Mouse (Mus musculus) midbrain, embryonic 13.5 days (tissue): ENCODE results near the gene Mrpl43. TPM values are rescaled to one million over a fixed set of nuclear protein-coding genes. Genes with fewer than 3 reads are reported as not detected.
A peak's percentile ranks its signal among the peaks of the same experiment; 100 is the strongest.

Experiments used
- ATAC-seq: fragments of 200-750 bp; cut with Nextera tagmentation; 2 replicates; pipeline ENCODE4 v1.8.0; 2017; ENCODE audit warnings: mild to moderate bottlenecking, moderate TSS enrichment, moderate library complexity
- H3K27ac ChIP-seq: fragments of 300-500 bp; sonication (generic); 2 replicates; pipeline ENCODE4 v1.5.1; 2015; ENCODE audit warnings: inconsistent platforms, mild to moderate bottlenecking, moderate library complexity
- H3K27me3 ChIP-seq: fragments of 300-500 bp; sonication (generic); 2 replicates; pipeline ENCODE4 v1.6.1; 2015; ENCODE audit warnings: mild to moderate bottlenecking, inconsistent platforms
- H3K36me3 ChIP-seq: fragments of 300-500 bp; sonication (generic); 2 replicates; pipeline ENCODE4 v1.6.1; 2015; ENCODE audit warnings: mild to moderate bottlenecking, inconsistent platforms
- H3K4me1 ChIP-seq: fragments of 300-500 bp; sonication (generic); replicated peaks from 2 replicates; pipeline ENCODE4 v1.6.1; 2015; ENCODE audit warnings: inconsistent platforms
- H3K4me2 ChIP-seq: fragments of 300-500 bp; sonication (generic); replicated peaks from 2 replicates; pipeline ENCODE4 v1.6.1; 2015; ENCODE audit warnings: moderate library complexity, mild to moderate bottlenecking, inconsistent platforms
- H3K4me3 ChIP-seq: fragments of 300-500 bp; sonication (generic); replicated peaks from 2 replicates; pipeline ENCODE4 v1.5.1; 2015; ENCODE audit warnings: mild to moderate bottlenecking, inconsistent platforms
- H3K9ac ChIP-seq: fragments of 300-500 bp; sonication (generic); replicated peaks from 2 replicates; pipeline ENCODE4 v1.6.1; 2015; ENCODE audit warnings: mild to moderate bottlenecking, inconsistent platforms
- H3K9me3 ChIP-seq: fragments of 300-500 bp; sonication (generic); 2 replicates; pipeline ENCODE4 v1.6.1; 2016; ENCODE audit warnings: mild to moderate bottlenecking, inconsistent platforms
- WGBS: fragments of 180-500 bp; shearing (Covaris S2); methylation state at CpG from one replicate; pipeline ENCODE4 v1.1.7; 2015; 5-methylcytosine and 5-hydroxymethylcytosine counted together
- polyA plus RNA-seq: library from polyadenylated mRNA; unstranded; fragments of >200 nt; fragmentation: Nextera tagmentation; extraction: Ambion mirVana; gene quantifications from 2 replicates; pipeline ENCODE4 v1.2.1, GENCODE M21; 2015

Mrpl43 gene
- polyA plus RNA-seq, 1 experiment from 2014 or later = 91.5 TPM

DNA sequence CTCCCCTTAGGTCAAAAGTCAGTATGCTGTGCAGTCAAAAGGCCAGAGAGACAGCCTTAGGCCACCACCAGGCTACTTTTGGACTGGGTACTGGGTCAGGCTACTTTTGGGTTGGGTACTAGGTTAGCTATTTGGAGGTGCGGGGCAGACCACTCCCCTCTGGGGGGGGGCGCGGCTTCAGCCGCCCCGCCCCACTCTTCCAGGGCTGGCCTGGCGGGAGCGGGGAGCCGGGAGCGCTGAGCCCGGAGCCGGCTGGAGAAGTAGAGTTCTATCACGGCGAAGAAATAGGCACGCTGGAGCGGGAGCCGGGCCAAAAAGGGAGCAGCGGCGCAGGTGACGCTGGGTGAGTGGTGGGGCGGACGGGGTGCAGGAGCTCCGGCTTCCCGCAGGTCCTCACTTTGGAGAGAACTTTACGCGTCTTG lies 8.8 kb upstream of the Mrpl43 start:
- WGBS = under 1% methylated on average over 25 of the region's 25 CpGs
- Histone ChIP-seq H3K4me2 (peak overlapping the region; percentile 78), H3K9me3 (no peaks in the 10 kb centered on the region), H3K4me1 (peaks cover 58% of the 10 kb centered on the region), H3K36me3 (peaks cover 20% of the 10 kb centered on the region), H3K27me3 (no peaks in the 10 kb centered on the region), H3K27ac (peak overlapping the region; percentile 97), H3K4me3 (peak overlapping the region; percentile 59), H3K9ac (peak overlapping the region; percentile 54)
- no peak for ATAC-seq

DNA sequence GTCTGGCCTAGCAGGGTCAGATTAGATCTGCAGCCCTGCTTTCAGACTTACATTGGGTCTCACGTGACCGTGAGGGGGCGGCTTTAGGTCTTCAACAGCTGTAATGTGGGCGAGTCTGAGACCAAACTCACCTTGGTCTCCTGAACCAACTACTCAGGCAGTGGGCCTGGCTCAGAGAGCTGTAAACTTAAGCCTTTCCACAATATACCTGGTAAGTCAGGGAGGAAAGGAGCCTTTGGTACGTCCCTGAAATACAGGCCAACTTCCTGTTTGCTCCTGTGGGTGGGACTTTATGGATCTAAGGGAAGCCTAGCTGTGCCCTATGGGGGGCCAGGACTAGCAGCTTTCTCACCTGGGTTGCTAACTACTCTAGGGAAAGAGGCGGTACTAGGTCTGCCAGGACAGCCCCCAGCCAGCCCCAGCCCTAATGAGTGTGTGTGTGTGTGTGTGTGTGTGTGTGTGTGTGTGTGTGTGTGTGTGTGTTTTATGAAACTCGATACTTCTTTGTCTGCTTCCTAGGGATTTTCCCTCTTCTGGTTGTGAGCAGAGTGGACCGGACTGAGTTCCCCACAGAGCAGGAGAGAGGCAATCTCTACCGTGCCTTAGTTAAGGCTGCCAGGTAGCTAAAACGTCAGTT lies 8.2 kb upstream of the Mrpl43 start, which contains the start of gene Lzts2:
Lzts2 (plus strand) TSS at position 80 of the 637 bp plus-strand sequence.
- H3K4me1 ChIP-seq = peaks cover 53% of the 10 kb centered on the region
- peak within 1 kb of the TSS; percentile 59 for H3K4me3 ChIP-seq
- H3K4me2 ChIP-seq = peak within 1 kb of the TSS; percentile 78
- H3K9ac ChIP-seq = peak within 1 kb of the TSS; percentile 54
- peaks cover 23% of the 10 kb centered on the region for H3K36me3 ChIP-seq
- ATAC-seq = no peak
- no peaks in the 10 kb centered on the region for H3K9me3 ChIP-seq
- no peaks in the 10 kb centered on the region for H3K27me3 ChIP-seq
- WGBS = 17% methylated on average over 10 of the region's 10 CpGs
- H3K27ac ChIP-seq = peak within 1 kb of the TSS; percentile 97

DNA sequence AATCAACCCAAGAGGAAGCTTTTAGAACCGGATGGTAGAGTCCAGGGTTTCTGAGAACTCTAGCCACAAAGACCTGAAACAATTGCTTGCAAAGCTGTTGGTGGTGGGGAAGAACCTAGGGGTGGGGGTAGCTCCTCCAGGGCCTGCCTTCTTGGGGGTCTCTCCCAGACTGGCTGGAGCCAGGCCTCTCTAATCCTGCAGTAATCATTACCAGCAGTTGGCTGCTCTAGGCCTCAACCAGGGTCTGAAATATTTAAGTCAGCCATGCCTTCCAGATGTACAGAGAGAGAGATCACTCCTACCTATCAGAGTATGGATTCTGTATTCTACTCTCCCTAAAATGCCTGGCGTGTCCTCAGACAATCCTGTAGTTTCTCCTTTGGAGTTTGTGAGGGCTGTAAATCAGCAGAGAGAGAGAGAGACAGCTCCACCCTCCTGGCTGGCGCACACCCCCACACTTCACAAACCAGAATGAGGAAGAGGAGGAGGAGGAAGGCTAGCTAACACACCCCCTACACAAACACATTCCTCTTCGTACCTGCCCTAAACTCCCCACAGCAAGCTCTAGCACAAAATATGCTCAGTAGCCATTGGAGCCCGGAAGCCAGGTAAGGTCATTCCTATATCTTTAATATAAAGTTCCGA lies 7.5 kb upstream of the Mrpl43 start:
- no peaks in the 10 kb centered on the region for H3K27me3 ChIP-seq
- ATAC-seq = no peak
- WGBS = 73% methylated on average over 6 of the region's 6 CpGs

DNA sequence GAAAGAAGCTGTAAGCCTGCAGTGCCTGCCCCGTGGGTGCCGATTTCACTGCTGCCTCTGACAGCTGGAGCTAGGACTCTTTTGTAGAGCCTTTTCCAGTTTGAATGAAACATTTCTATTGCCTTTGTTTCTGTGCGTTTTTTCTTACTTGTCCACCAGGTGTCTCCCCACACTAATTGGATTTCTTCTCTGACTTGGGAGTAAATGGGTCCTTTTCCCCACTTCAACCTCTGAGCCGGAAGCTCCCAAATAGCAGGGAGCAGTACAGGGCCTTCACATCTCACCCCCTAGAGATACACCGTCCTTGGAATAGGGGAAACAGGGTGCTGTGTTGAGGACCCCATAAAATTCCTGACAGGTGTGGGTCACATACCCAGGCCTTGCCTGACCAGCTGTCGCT lies 6.4 kb upstream of the Mrpl43 start:
- H3K4me1 ChIP-seq = peaks cover 53% of the 10 kb centered on the region
- ATAC-seq = no peak
- no peaks in the 10 kb centered on the region for H3K27me3 ChIP-seq
- H3K9ac ChIP-seq = no peak overlapping the region; the same call in 1 of the 2 replicates
- WGBS = 34% methylated on average over 6 of the region's 6 CpGs
- no peak overlapping the region for H3K4me3 ChIP-seq
- no peak overlapping the region for H3K4me2 ChIP-seq
- peak overlapping the region; percentile 72 for H3K27ac ChIP-seq
- peaks cover 31% of the 10 kb centered on the region for H3K36me3 ChIP-seq
- H3K9me3 ChIP-seq = no peaks in the 10 kb centered on the region

More for the DNA sequence above, 7.5 kb upstream of the Mrpl43 start:
- Histone ChIP-seq H3K4me2 (no peak overlapping the region), H3K9me3 (no peaks in the 10 kb centered on the region), H3K4me3 (no peak overlapping the region), H3K9ac (no peak overlapping the region), H3K4me1 (peaks cover 46% of the 10 kb centered on the region), H3K36me3 (peaks cover 25% of the 10 kb centered on the region), H3K27ac (no peak overlapping the region)

DNA sequence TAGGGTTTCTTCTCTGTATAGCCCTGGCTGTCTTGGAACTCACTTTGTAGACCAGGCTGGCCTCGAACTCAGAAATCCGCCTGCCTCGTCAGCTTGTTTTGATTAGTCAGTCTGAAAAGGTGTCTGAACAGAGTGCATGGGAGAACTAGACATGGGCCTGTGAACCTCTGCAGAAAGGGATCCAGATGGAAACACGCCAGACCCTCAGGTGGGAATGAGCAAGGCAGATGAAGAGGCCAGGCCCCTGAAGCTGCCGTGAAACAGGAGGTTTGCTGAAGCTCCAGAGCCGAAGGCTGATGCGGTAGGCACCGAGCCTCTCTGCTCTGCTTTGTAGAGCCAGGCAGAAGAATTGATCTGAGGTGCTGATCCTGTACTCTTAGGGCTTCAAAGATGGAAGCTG lies 6.0 kb upstream of the Mrpl43 start:
- Histone ChIP-seq H3K9me3 (no peaks in the 10 kb centered on the region), H3K9ac (no peak overlapping the region; the same call in 1 of the 2 replicates), H3K27ac (peak overlapping the region; percentile 72), H3K4me2 (no peak overlapping the region), H3K36me3 (peaks cover 31% of the 10 kb centered on the region), H3K27me3 (no peaks in the 10 kb centered on the region), H3K4me3 (no peak overlapping the region), H3K4me1 (peaks cover 54% of the 10 kb centered on the region)
- no peak for ATAC-seq
- WGBS = 89% methylated on average over 8 of the region's 8 CpGs

DNA sequence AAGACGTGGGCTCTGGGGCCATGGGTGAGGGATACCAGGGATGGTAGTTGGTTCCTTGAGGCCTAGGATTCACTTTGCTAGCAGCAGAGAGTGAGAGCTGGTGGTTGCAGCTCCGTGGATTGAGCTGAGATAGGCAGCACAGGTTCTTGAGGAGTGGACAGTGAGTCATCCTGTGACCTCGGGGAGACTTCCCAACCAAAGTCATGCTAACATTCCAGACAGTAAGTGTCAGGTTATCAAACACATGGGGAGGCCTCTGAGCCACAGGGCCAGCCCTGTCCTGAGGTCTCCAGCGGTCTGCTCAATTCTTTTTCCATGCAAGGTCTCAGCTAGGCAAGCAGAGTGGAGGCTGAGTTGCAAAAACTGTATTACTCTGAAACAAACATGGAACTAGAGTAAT lies 4.4 kb upstream of the Mrpl43 start:
- H3K9me3 ChIP-seq = no peaks in the 10 kb centered on the region
- no peak overlapping the region for H3K27ac ChIP-seq
- WGBS = 93% methylated on average over 4 of the region's 4 CpGs
- no peak overlapping the region for H3K4me2 ChIP-seq
- peaks cover 46% of the 10 kb centered on the region for H3K4me1 ChIP-seq
- no peak for ATAC-seq
- no peak overlapping the region for H3K9ac ChIP-seq
- no peaks in the 10 kb centered on the region for H3K27me3 ChIP-seq
- peaks cover 31% of the 10 kb centered on the region for H3K36me3 ChIP-seq
- H3K4me3 ChIP-seq = no peak overlapping the region

DNA sequence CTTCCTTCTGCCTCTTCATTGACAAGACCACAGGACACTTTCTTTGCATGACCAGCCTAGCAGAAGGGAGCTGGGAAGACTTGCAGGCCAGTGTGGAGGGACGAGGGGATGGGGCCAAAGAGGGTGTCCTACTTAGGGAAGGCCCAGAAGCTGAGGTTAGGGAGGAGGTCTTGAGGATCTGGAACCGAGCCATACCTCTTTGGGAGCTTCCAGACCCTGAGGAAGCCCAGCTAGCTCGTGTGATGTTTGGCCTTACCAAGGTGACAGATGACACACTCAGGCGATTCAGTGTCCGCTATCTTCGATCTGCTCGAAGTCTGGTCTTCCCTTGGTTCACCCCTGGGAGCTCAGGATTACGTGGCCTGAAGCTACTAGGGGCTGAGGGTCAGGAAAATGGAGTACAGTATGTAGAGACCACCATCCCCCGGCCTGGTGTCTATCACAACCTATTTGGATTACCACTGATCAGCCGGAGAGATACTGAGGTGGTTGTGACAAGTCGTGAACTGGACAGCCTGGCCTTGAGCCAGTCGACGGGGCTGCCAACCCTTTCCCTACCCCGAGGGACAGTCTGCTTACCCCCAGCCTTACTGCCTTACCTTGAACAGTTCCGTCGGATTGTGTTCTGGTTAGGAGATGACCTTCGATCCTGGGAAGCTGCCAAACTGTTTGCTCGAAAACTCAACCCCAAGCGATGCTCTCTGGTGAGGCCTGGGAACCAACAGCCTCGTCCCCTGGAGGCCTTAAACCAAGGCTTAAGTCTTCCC lies 1.4 kb upstream of the Mrpl43 start:
- Histone ChIP-seq H3K9me3 (no peaks in the 10 kb centered on the region), H3K4me2 (peak overlapping the region; percentile 98), H3K27me3 (no peaks in the 10 kb centered on the region), H3K4me3 (peak overlapping the region; percentile 98), H3K9ac (peak overlapping the region; percentile 82; the same call in 1 of the 2 replicates), H3K36me3 (peaks cover 48% of the 10 kb centered on the region), H3K4me1 (peaks cover 39% of the 10 kb centered on the region), H3K27ac (no peak overlapping the region)
- 95% methylated on average over 20 of the region's 20 CpGs for WGBS
- ATAC-seq = no peak

DNA sequence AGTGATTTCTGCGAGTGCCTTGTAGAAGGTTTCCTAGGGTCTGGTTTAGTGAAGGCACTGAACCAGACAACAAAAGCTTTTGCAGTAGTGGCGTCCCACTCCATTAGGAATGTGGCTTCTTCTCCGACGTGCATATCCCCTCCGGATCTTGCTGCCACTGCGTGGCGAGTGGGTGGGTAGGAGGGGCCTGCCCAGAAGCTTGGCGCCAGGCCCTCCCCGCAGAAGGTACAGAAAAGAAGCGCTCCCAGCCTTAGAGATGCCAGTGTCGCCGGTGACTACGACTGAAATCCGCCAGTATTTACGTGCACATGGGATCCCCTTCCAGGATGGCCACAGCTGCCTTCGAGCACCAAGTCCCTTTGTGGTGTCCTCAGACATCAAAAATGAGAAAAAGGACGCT lies 779 bp upstream of the Mrpl43 start:
- Histone ChIP-seq H3K36me3 (peaks cover 53% of the 10 kb centered on the region), H3K27me3 (no peaks in the 10 kb centered on the region), H3K4me2 (peak overlapping the region; percentile 98), H3K4me3 (peak overlapping the region; percentile 98), H3K9me3 (no peaks in the 10 kb centered on the region), H3K9ac (peak overlapping the region; percentile 82), H3K4me1 (peaks cover 34% of the 10 kb centered on the region), H3K27ac (peak overlapping the region; percentile 79)
- peak; percentile 2; the same call in 1 of the 2 replicates for ATAC-seq
- 51% methylated on average over 17 of the region's 17 CpGs for WGBS

DNA sequence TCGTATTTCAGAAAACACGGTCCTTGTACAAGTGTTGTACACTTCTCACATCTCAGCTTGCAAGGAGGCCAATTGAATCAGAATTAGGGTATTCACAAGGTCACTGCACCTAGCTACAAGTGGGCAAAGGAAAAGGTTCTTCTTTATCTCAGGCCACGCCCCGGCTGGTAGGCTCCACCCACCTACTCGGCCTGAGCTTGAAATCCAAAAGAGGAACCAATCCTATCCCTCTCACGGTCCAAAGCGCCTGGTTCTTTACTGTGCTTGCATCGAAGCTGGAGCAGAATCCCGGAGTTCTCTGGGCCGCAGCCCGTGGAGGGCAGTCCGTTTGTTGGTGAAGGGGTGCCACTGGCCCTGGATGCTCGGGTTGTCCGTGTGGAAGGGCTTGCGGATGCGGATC lies 798 bp downstream of the Mrpl43 start, which contains the start of gene Twnk:
Twnk (plus strand) TSS at position 220 of the 400 bp plus-strand sequence.
- H3K4me2 ChIP-seq = peak within 1 kb of the TSS; percentile 98
- ATAC-seq = 0 out of 2 replicates have a peak, but pooled peaks have one; percentile 4
- peaks cover 54% of the 10 kb centered on the region for H3K36me3 ChIP-seq

DNA sequence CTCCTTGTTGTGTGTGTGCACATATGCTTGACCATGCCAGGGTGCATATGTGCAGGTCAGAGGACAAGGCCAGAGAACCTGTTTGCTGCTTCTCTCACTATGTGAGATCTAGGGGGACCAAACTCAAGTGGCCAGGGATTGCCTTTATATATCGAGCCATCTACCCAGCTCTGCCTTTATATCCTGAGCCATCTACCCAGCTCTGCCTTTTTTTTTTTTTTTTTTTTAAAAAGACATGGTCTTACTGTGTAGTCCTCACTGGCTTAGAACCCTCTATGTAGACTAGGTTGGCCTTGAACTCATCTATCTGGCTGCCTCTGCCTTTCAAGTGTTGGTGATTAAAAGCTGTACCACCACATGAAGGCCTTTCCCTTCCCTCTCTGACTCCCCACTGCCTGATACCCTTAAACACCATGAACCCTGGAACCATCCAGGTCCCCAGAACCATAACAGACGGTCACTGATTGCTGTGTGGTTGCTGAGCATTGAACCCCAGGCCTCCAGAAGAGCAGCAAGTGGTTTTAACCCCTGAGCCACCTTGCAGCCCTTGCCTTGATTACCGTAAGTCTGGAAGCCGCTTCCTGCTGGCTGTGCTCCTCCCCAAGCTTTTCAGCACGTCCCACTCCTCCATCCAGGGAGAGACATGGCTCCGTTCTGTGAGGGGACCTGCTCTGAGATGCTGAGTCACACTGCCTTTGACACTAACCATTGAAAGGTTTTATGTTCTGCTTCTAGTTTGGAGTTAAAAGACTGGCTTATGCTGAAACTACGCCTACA lies 2.3 kb downstream of the Mrpl43 start:
- 88% methylated on average over 7 of the region's 7 CpGs for WGBS
- H3K9me3 ChIP-seq = no peaks in the 10 kb centered on the region
- H3K27me3 ChIP-seq = no peaks in the 10 kb centered on the region
- no peak for ATAC-seq
- peaks cover 59% of the 10 kb centered on the region for H3K36me3 ChIP-seq
- peaks cover 34% of the 10 kb centered on the region for H3K4me1 ChIP-seq
- H3K27ac ChIP-seq = no peak overlapping the region
- no peak overlapping the region for H3K4me3 ChIP-seq
- H3K4me2 ChIP-seq = no peak overlapping the region
- H3K9ac ChIP-seq = no peak overlapping the region

More for the DNA sequence above, 798 bp downstream of the Mrpl43 start, which contains the start of gene Twnk:
- Histone ChIP-seq H3K27me3 (no peaks in the 10 kb centered on the region), H3K4me1 (peaks cover 34% of the 10 kb centered on the region), H3K27ac (peak within 1 kb of the TSS; percentile 79), H3K9ac (peak within 1 kb of the TSS; percentile 82), H3K4me3 (peak within 1 kb of the TSS; percentile 98), H3K9me3 (no peaks in the 10 kb centered on the region)
- WGBS = 8% methylated on average over 16 of the region's 16 CpGs

DNA sequence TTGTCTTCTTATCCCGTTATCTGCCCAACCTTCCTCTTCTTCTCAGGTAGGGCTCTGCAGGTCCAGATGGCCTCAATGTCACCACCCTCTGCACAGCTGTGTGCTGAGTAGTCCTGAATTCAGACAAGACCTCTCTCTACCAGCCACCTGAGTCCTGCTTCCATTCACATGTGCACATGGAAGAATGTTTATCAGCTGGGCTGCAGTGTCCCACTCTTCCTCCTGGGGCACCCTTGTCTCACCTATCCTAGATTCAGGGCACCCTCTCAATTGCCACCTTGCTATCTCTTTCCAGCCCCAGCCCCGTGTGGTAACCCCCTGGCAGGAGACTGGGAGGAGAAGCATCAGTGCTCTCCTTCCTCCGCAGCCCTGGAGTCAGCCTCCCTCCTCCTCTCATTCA lies 3.9 kb downstream of the Mrpl43 start:
- Histone ChIP-seq H3K27me3 (no peaks in the 10 kb centered on the region), H3K4me2 (no peak overlapping the region), H3K27ac (no peak overlapping the region), H3K9ac (no peak overlapping the region), H3K4me1 (peaks cover 19% of the 10 kb centered on the region), H3K9me3 (no peaks in the 10 kb centered on the region), H3K4me3 (no peak overlapping the region), H3K36me3 (peaks cover 69% of the 10 kb centered on the region)
- ATAC-seq = no peak
- 68% methylated on average over 3 of the region's 3 CpGs for WGBS
